Mouse (Mus musculus): ENCODE data around the gene Ube2h. TPM values are rescaled to one million over a fixed set of nuclear protein-coding genes. Genes with fewer than 3 reads are reported as not detected.

The Ube2h gene
- polyA plus RNA-seq, 1 experiment, result 69.7 TPM

DNA sequence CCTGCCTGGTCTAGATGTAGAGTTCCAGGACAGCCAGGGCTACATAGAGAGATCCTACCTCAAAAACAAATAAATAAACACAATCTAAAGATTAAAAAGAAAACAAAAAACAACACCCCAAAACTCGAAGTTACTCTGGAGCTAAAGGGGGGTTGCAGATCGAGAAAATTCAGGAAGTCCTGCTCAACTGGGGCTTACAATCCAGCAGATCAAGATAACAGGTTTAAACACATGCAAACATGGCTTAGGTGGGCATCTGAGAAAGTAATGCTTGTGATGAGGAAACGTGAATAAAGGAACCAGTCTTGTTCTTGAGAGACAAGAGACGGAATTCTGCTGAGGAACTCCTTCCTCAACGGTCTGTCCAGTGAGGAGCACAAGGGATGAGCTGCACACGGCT, 65.1 kb downstream of the Ube2h start:
- Histone ChIP-seq H3K4me3 (ENCODE audit: extremely low read depth, insufficient read depth, insufficient read length) (no peak overlapping the region), H3K27ac (ENCODE audit: insufficient read depth, low read length) (no peak overlapping the region), H3K4me1 (ENCODE audit: control insufficient read depth, insufficient read depth, insufficient read length) (no peaks in the 10 kb centered on the region), H3K36me3 (ENCODE audit: control insufficient read depth, insufficient read depth, low read length) (peaks cover 9% of the 10 kb centered on the region), H3K27me3 (ENCODE audit: control insufficient read depth, insufficient read depth, low read length) (no peaks in the 10 kb centered on the region)
- TF ChIP-seq CTCF (IDR thresholded peaks at IDR 0.05; ENCODE audit: extremely low read depth, insufficient read depth, insufficient read length, insufficient replicate concordance) (no peak), POLR2A (IDR thresholded peaks at IDR 0.05; ENCODE audit: low read depth, low read length) (no peak)
- no peak for DNase-seq (ENCODE audit: low read depth in 1 of 2, low spot score in 2 of 2)
- WGBS, result 68% methylated on average over 6 of the region's 6 CpGs

GRCm38 (mm10) chr6:30238079-30238478, 66.3 kb downstream of the Ube2h start:
- no peak for DNase-seq (ENCODE audit: low read depth in 1 of 2, low spot score in 2 of 2)
- Histone ChIP-seq H3K4me1 (ENCODE audit: control insufficient read depth, insufficient read depth, insufficient read length) (no peaks in the 10 kb centered on the region), H3K4me3 (ENCODE audit: extremely low read depth, insufficient read depth, insufficient read length) (no peak overlapping the region), H3K36me3 (ENCODE audit: control insufficient read depth, insufficient read depth, low read length) (peaks cover 9% of the 10 kb centered on the region), H3K27me3 (ENCODE audit: control insufficient read depth, insufficient read depth, low read length) (no peaks in the 10 kb centered on the region), H3K27ac (ENCODE audit: insufficient read depth, low read length) (no peak overlapping the region)
- no peak for TF ChIP-seq CTCF (IDR thresholded peaks at IDR 0.05; ENCODE audit: extremely low read depth, insufficient read depth, insufficient read length, insufficient replicate concordance)
- no peak for TF ChIP-seq POLR2A (IDR thresholded peaks at IDR 0.05; ENCODE audit: low read depth, low read length)
- WGBS, result 94% methylated on average over 2 of the region's 2 CpGs

DNA sequence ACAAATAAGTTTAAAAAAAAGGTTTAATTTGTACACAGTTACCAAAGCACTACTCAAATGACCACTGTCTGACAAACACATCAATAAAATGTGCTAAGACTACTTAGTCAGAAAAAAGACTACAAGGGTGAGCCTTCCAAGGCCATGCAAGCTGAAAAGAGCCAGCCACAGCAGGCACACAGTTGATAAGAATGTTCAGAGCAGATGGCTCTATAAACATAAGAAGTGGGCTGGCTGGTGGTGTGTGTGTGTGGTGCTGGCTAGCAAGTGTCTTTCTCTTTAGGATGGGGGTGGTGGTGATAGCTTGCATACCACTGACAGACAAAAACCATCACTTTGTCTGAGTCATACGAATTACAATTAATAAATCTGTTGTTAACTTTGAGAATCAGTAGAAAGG, 67.8 kb downstream of the Ube2h start:
- Histone ChIP-seq H3K27ac (ENCODE audit: insufficient read depth, low read length) (no peak overlapping the region), H3K27me3 (ENCODE audit: control insufficient read depth, insufficient read depth, low read length) (no peaks in the 10 kb centered on the region), H3K4me3 (ENCODE audit: extremely low read depth, insufficient read depth, insufficient read length) (no peak overlapping the region), H3K4me1 (ENCODE audit: control insufficient read depth, insufficient read depth, insufficient read length) (no peaks in the 10 kb centered on the region), H3K36me3 (ENCODE audit: control insufficient read depth, insufficient read depth, low read length) (peaks cover 7% of the 10 kb centered on the region)
- WGBS, result 85% methylated on average over 1 of the region's 1 CpGs
- TF ChIP-seq POLR2A (IDR thresholded peaks at IDR 0.05; ENCODE audit: low read depth, low read length), result no peak
- TF ChIP-seq CTCF (IDR thresholded peaks at IDR 0.05; ENCODE audit: extremely low read depth, insufficient read depth, insufficient read length, insufficient replicate concordance), result no peak
- no peak for DNase-seq (ENCODE audit: low read depth in 1 of 2, low spot score in 2 of 2)

DNA sequence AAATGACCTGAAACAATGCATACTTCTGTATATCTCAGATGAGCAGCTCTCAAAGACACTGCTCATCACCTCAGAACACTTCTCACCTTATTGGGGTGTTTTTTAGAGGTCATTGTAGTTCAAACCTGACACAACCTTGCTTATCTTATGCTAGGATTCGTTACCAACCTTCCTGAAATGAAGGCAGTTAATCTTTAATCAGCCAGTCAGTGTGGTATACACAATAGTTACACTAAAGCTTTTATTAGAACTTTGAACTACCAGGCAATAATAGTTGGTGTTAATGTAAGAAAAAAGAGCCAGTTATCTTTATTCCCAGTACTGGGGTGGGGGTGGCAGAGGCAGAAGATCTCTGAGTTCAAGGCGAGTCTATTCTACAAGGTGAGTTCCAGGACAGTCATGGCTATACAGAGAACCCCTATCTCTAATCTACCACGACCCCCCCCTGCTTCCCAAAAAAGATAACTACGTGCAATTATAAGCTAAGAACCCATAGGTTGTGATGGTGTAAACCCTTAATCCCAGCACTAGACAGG, 72.5 kb downstream of the Ube2h start:
- H3K36me3 ChIP-seq (ENCODE audit: control insufficient read depth, insufficient read depth, low read length), result no peaks in the 10 kb centered on the region; the same call in 1 of the 2 replicates

DNA sequence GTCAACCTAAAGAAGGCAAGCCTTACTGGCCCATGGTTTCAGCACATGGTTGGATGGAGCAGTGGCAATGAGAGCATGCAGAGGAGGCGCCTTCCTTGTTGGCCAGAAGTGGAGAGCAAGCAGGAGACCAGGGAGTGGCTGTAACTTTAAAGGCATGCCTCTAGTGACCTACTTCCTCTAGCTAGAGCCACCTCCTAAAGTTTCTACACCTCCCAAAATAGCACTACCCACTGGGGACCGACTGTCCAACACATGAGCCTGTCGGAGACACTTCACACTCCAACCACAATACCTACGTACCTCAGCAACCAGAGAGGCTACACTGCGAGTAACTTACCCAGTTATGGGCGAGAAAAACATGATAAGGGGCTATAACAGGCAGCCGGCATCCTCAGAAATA, 74.1 kb downstream of the Ube2h start:
- TF ChIP-seq CTCF (IDR thresholded peaks at IDR 0.05; ENCODE audit: extremely low read depth, insufficient read depth, insufficient read length, insufficient replicate concordance) (no peak), POLR2A (IDR thresholded peaks at IDR 0.05; ENCODE audit: low read depth, low read length) (no peak)
- Histone ChIP-seq H3K36me3 (ENCODE audit: control insufficient read depth, insufficient read depth, low read length) (no peaks in the 10 kb centered on the region; the same call in 1 of the 2 replicates), H3K4me1 (ENCODE audit: control insufficient read depth, insufficient read depth, insufficient read length) (peaks cover 17% of the 10 kb centered on the region; the same call in 1 of the 2 replicates), H3K27me3 (ENCODE audit: control insufficient read depth, insufficient read depth, low read length) (no peaks in the 10 kb centered on the region), H3K27ac (ENCODE audit: insufficient read depth, low read length) (no peak overlapping the region), H3K4me3 (ENCODE audit: extremely low read depth, insufficient read depth, insufficient read length) (no peak overlapping the region)
- DNase-seq (ENCODE audit: low read depth in 1 of 2, low spot score in 2 of 2), result peak in 1 of 2 experiments; percentile 38
- 39% methylated on average over 7 of the region's 7 CpGs for WGBS

More for the DNA sequence above, 72.5 kb downstream of the Ube2h start:
- Histone ChIP-seq H3K27ac (ENCODE audit: insufficient read depth, low read length) (no peak overlapping the region), H3K4me3 (ENCODE audit: extremely low read depth, insufficient read depth, insufficient read length) (no peak overlapping the region), H3K27me3 (ENCODE audit: control insufficient read depth, insufficient read depth, low read length) (no peaks in the 10 kb centered on the region), H3K4me1 (ENCODE audit: control insufficient read depth, insufficient read depth, insufficient read length) (peaks cover 13% of the 10 kb centered on the region; the same call in 1 of the 2 replicates)
- TF ChIP-seq POLR2A (IDR thresholded peaks at IDR 0.05; ENCODE audit: low read depth, low read length) (no peak), CTCF (IDR thresholded peaks at IDR 0.05; ENCODE audit: extremely low read depth, insufficient read depth, insufficient read length, insufficient replicate concordance) (no peak)
- 78% methylated on average over 4 of the region's 4 CpGs for WGBS
- no peak for DNase-seq (ENCODE audit: low read depth in 1 of 2, low spot score in 2 of 2)

DNA sequence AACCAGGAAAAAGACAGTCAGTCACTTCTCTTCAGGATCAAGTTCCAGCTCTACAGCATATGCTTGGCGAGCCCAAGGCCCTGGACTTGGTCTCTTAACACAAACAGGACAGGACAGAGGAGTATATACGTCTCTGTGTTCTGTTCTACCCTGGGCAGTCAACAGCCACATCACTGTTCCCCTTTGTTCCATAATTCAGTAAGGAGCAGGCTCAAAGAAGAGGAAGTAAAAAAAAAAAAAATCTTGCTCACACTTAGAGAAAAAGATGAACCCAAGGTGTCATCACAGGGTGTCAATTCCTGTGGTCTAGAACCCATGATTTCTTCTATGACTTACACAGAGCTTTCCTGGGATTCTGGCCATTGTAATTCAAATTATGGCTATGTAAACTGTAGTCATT, 75.4 kb downstream of the Ube2h start:
- Histone ChIP-seq H3K27ac (ENCODE audit: insufficient read depth, low read length) (no peak overlapping the region), H3K36me3 (ENCODE audit: control insufficient read depth, insufficient read depth, low read length) (no peaks in the 10 kb centered on the region; the same call in 1 of the 2 replicates), H3K27me3 (ENCODE audit: control insufficient read depth, insufficient read depth, low read length) (no peaks in the 10 kb centered on the region), H3K4me1 (ENCODE audit: control insufficient read depth, insufficient read depth, insufficient read length) (peaks cover 17% of the 10 kb centered on the region; the same call in 1 of the 2 replicates), H3K4me3 (ENCODE audit: extremely low read depth, insufficient read depth, insufficient read length) (no peak overlapping the region)
- TF ChIP-seq POLR2A (IDR thresholded peaks at IDR 0.05; ENCODE audit: low read depth, low read length), result no peak
- no peak for TF ChIP-seq CTCF (IDR thresholded peaks at IDR 0.05; ENCODE audit: extremely low read depth, insufficient read depth, insufficient read length, insufficient replicate concordance)
- 71% methylated on average over 2 of the region's 2 CpGs for WGBS
- no peak for DNase-seq (ENCODE audit: low read depth in 1 of 2, low spot score in 2 of 2)

- H3K27ac ChIP-seq (ENCODE audit: insufficient read depth, low read length), result no peak overlapping the region
- peaks cover 17% of the 10 kb centered on the region; the same call in 1 of the 2 replicates for H3K4me1 ChIP-seq (ENCODE audit: control insufficient read depth, insufficient read depth, insufficient read length)
- no peak overlapping the region for H3K4me3 ChIP-seq (ENCODE audit: extremely low read depth, insufficient read depth, insufficient read length)
- DNase-seq (ENCODE audit: low read depth in 1 of 2, low spot score in 2 of 2), result no peak
- H3K36me3 ChIP-seq (ENCODE audit: control insufficient read depth, insufficient read depth, low read length), result no peaks in the 10 kb centered on the region
- no peaks in the 10 kb centered on the region for H3K27me3 ChIP-seq (ENCODE audit: control insufficient read depth, insufficient read depth, low read length)
- 89% methylated on average over 5 of the region's 5 CpGs for WGBS
- no peak for TF ChIP-seq POLR2A (IDR thresholded peaks at IDR 0.05; ENCODE audit: low read depth, low read length)
- TF ChIP-seq CTCF (IDR thresholded peaks at IDR 0.05; ENCODE audit: extremely low read depth, insufficient read depth, insufficient read length, insufficient replicate concordance), result no peak
Measured at GRCm38 (mm10) chr6:30228353-30228752, 76.0 kb downstream of the Ube2h start.

Measured in spleen, adult 2 months (tissue).